Mouse (Mus musculus): ENCODE data around the gene Ackr4. TPM values are rescaled to one million over a fixed set of nuclear protein-coding genes. Genes with fewer than 3 reads are reported as not detected.

Ackr4 gene
- polyA plus RNA-seq, 1 experiment: not detected

GRCm38 (mm10) chr9:104123622-104124021 lies 3.1 kb downstream of the Ackr4 start:
- peaks cover 18% of the 10 kb centered on the region for H3K4me1 ChIP-seq (ENCODE audit: control insufficient read depth, insufficient read depth, low read length)
- H3K27ac ChIP-seq (ENCODE audit: insufficient read depth, low read depth, low read length): no peak overlapping the region
- WGBS: 51% methylated on average over 5 of the region's 5 CpGs
- H3K4me3 ChIP-seq (ENCODE audit: insufficient read depth, low read depth, low read length): no peak overlapping the region
- TF ChIP-seq POLR2A (IDR thresholded peaks at IDR 0.05; ENCODE audit: insufficient read depth, low read depth, low read length) (no peak), CTCF (IDR thresholded peaks at IDR 0.05; ENCODE audit: insufficient read depth, low read depth, low read length) (no peak)

- no peak overlapping the region for H3K4me3 ChIP-seq (ENCODE audit: insufficient read depth, low read depth, low read length)
- 75% methylated on average over 5 of the region's 5 CpGs for WGBS
- no peak overlapping the region for H3K27ac ChIP-seq (ENCODE audit: insufficient read depth, low read depth, low read length)
- peaks cover 19% of the 10 kb centered on the region for H3K4me1 ChIP-seq (ENCODE audit: control insufficient read depth, insufficient read depth, low read length)
- TF ChIP-seq POLR2A (IDR thresholded peaks at IDR 0.05; ENCODE audit: insufficient read depth, low read depth, low read length): no peak
- no peak for TF ChIP-seq CTCF (IDR thresholded peaks at IDR 0.05; ENCODE audit: insufficient read depth, low read depth, low read length)
Measured at GRCm38 (mm10) chr9:104123101-104123500, 3.6 kb downstream of the Ackr4 start.

- Histone ChIP-seq H3K4me3 (ENCODE audit: insufficient read depth, low read depth, low read length) (no peak overlapping the region), H3K4me1 (ENCODE audit: control insufficient read depth, insufficient read depth, low read length) (no peaks in the 10 kb centered on the region), H3K27ac (ENCODE audit: insufficient read depth, low read depth, low read length) (no peak overlapping the region)
- TF ChIP-seq CTCF (IDR thresholded peaks at IDR 0.05; ENCODE audit: insufficient read depth, low read depth, low read length) (no peak), POLR2A (IDR thresholded peaks at IDR 0.05; ENCODE audit: insufficient read depth, low read depth, low read length) (no peak)
- WGBS: 66% methylated on average over 5 of the region's 5 CpGs
Measured at GRCm38 (mm10) chr9:104109151-104109550, 17.6 kb downstream of the Ackr4 start.

- Histone ChIP-seq H3K4me3 (ENCODE audit: insufficient read depth, low read depth, low read length) (no peak overlapping the region), H3K27ac (ENCODE audit: insufficient read depth, low read depth, low read length) (no peak overlapping the region), H3K4me1 (ENCODE audit: control insufficient read depth, insufficient read depth, low read length) (no peaks in the 10 kb centered on the region)
- TF ChIP-seq POLR2A (IDR thresholded peaks at IDR 0.05; ENCODE audit: insufficient read depth, low read depth, low read length) (no peak), CTCF (IDR thresholded peaks at IDR 0.05; ENCODE audit: insufficient read depth, low read depth, low read length) (no peak)
- 76% methylated on average over 2 of the region's 2 CpGs for WGBS
Measured at GRCm38 (mm10) chr9:104108571-104109143, 18.1 kb downstream of the Ackr4 start.

GRCm38 (mm10) chr9:104107482-104107881 lies 19.3 kb downstream of the Ackr4 start:
- no peak overlapping the region for H3K4me3 ChIP-seq (ENCODE audit: insufficient read depth, low read depth, low read length)
- H3K4me1 ChIP-seq (ENCODE audit: control insufficient read depth, insufficient read depth, low read length): no peaks in the 10 kb centered on the region
- WGBS: 87% methylated on average over 6 of the region's 6 CpGs
- no peak overlapping the region for H3K27ac ChIP-seq (ENCODE audit: insufficient read depth, low read depth, low read length)
- TF ChIP-seq POLR2A (IDR thresholded peaks at IDR 0.05; ENCODE audit: insufficient read depth, low read depth, low read length): no peak
- TF ChIP-seq CTCF (IDR thresholded peaks at IDR 0.05; ENCODE audit: insufficient read depth, low read depth, low read length): no peak

GRCm38 (mm10) chr9:104106930-104107329 lies 19.8 kb downstream of the Ackr4 start:
- no peaks in the 10 kb centered on the region for H3K4me1 ChIP-seq (ENCODE audit: control insufficient read depth, insufficient read depth, low read length)
- H3K4me3 ChIP-seq (ENCODE audit: insufficient read depth, low read depth, low read length): no peak overlapping the region
- TF ChIP-seq POLR2A (IDR thresholded peaks at IDR 0.05; ENCODE audit: insufficient read depth, low read depth, low read length) (no peak), CTCF (IDR thresholded peaks at IDR 0.05; ENCODE audit: insufficient read depth, low read depth, low read length) (no peak)
- no peak overlapping the region for H3K27ac ChIP-seq (ENCODE audit: insufficient read depth, low read depth, low read length)
- 79% methylated on average over 9 of the region's 9 CpGs for WGBS

GRCm38 (mm10) chr9:104104986-104105385 lies 21.7 kb downstream of the Ackr4 start:
- Histone ChIP-seq H3K27ac (ENCODE audit: insufficient read depth, low read depth, low read length) (no peak overlapping the region), H3K4me1 (ENCODE audit: control insufficient read depth, insufficient read depth, low read length) (no peaks in the 10 kb centered on the region), H3K4me3 (ENCODE audit: insufficient read depth, low read depth, low read length) (no peak overlapping the region)
- TF ChIP-seq POLR2A (IDR thresholded peaks at IDR 0.05; ENCODE audit: insufficient read depth, low read depth, low read length) (no peak), CTCF (IDR thresholded peaks at IDR 0.05; ENCODE audit: insufficient read depth, low read depth, low read length) (no peak)
- 93% methylated on average over 2 of the region's 2 CpGs for WGBS

- Histone ChIP-seq H3K4me3 (ENCODE audit: insufficient read depth, low read depth, low read length) (no peak overlapping the region), H3K4me1 (ENCODE audit: control insufficient read depth, insufficient read depth, low read length) (no peaks in the 10 kb centered on the region), H3K27ac (ENCODE audit: insufficient read depth, low read depth, low read length) (no peak overlapping the region)
- WGBS: 68% methylated on average over 2 of the region's 2 CpGs
- TF ChIP-seq POLR2A (IDR thresholded peaks at IDR 0.05; ENCODE audit: insufficient read depth, low read depth, low read length): no peak
Measured at GRCm38 (mm10) chr9:104102901-104103300, 23.8 kb downstream of the Ackr4 start.

- H3K4me1 ChIP-seq (ENCODE audit: control insufficient read depth, insufficient read depth, low read length): no peaks in the 10 kb centered on the region
- H3K4me3 ChIP-seq (ENCODE audit: insufficient read depth, low read depth, low read length): no peak overlapping the region
- no peak overlapping the region for H3K27ac ChIP-seq (ENCODE audit: insufficient read depth, low read depth, low read length)
- no peak for TF ChIP-seq POLR2A (IDR thresholded peaks at IDR 0.05; ENCODE audit: insufficient read depth, low read depth, low read length)
- WGBS: 47% methylated on average over 6 of the region's 6 CpGs
Measured at GRCm38 (mm10) chr9:104102301-104102700, 24.4 kb downstream of the Ackr4 start.

- Histone ChIP-seq H3K4me3 (ENCODE audit: insufficient read depth, low read depth, low read length) (no peak overlapping the region), H3K27ac (ENCODE audit: insufficient read depth, low read depth, low read length) (no peak overlapping the region), H3K4me1 (ENCODE audit: control insufficient read depth, insufficient read depth, low read length) (no peaks in the 10 kb centered on the region)
- 44% methylated on average over 3 of the region's 3 CpGs for WGBS
- no peak for TF ChIP-seq CTCF (IDR thresholded peaks at IDR 0.05; ENCODE audit: insufficient read depth, low read depth, low read length)
- no peak for TF ChIP-seq POLR2A (IDR thresholded peaks at IDR 0.05; ENCODE audit: insufficient read depth, low read depth, low read length)
Measured at GRCm38 (mm10) chr9:104101458-104101857, 25.3 kb downstream of the Ackr4 start.

All from olfactory bulb, adult 2 months (tissue).